Mouse (Mus musculus): ENCODE data around the gene Med4.

- TF ChIP-seq CTCF (IDR thresholded peaks at IDR 0.05; ENCODE audit: insufficient read depth, low read length) (no peak), POLR2A (IDR thresholded peaks at IDR 0.05; ENCODE audit: borderline replicate concordance, extremely low read depth, low read depth, low read length) (no peak)
These were observed 15.7 kb upstream of the Med4 start for GRCm38 (mm10) chr14:73494122-73494521.
